Comparison of ENCODE assay signal across 22 mouse cellular contexts in the genomic region with DNA sequence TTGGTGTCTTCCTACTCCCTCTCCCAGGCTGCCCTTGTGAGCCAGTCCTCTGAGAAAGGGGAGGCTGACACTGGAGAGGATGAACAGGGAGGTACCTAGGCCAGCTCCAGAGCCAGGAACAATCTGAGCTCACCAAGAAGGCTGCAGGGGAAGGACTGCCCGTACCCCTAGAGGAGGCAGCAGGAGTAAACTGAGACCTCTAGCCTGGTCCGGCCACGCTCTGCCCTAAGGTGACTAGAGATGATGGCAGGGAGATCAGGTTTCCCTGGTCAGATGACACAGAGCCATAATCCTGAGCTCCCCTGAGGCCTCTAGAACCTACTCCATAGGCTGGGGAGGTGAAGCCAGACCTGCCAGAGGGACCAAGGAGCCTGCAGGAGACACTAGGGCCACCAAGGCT. TPM values are rescaled to one million over a fixed set of nuclear protein-coding genes. Genes with fewer than 3 reads are reported as not detected.
DNase-seq lines count a peak whose midpoint lies in the region; ATAC-seq lines count a peak whose summit lies in the region.
"Had no signal": no experiment of that assay in that cellular context is flagged by ENCODE, and none has a peak within 500 bp of the region (broad histone marks: within the 10 kb centered on the region; RNA-seq: fewer than 3 reads in every experiment).

No protein-coding gene starts in this region.

- H3K27ac ChIP-seq in forebrain, embryonic 12.5 days = no peak overlapping the region
- H3K27ac ChIP-seq in forebrain, embryonic 15.5 days (replicated peaks) = no peak overlapping the region
- H3K27ac ChIP-seq in hindbrain, embryonic 11.5 days (ENCODE audit: low read depth, low read length) = no peak overlapping the region
- H3K27ac ChIP-seq in hindbrain, embryonic 12.5 days = no peak overlapping the region
- H3K27ac ChIP-seq in embryonic facial prominence, embryonic 10.5 days (replicated peaks) = 0 out of 2 replicates have a peak overlapping the region, but pooled peaks have one; percentile 4
- H3K27ac ChIP-seq in limb, embryonic 12.5 days = no peak overlapping the region
- H3K27ac ChIP-seq: embryonic facial prominence, embryonic 15.5 days; forebrain, embryonic 10.5 days; hindbrain, embryonic 10.5 days had no signal

- peaks cover 41% of the 10 kb centered on the region for H3K36me3 ChIP-seq in forebrain, embryonic 12.5 days (replicated peaks)
- H3K36me3 ChIP-seq in forebrain, embryonic 15.5 days = peaks cover 16% of the 10 kb centered on the region
- H3K36me3 ChIP-seq in hindbrain, embryonic 11.5 days (ENCODE audit: control insufficient read depth, insufficient read depth, low read length) = 0 out of 2 replicates have a peak, but pooled peaks cover 2% of the 10 kb centered on the region
- H3K36me3 ChIP-seq in hindbrain, embryonic 12.5 days = peaks cover 49% of the 10 kb centered on the region
- peaks cover 78% of the 10 kb centered on the region for H3K36me3 ChIP-seq in embryonic facial prominence, embryonic 10.5 days (replicated peaks)
- H3K36me3 ChIP-seq in limb, embryonic 12.5 days = peaks cover 60% of the 10 kb centered on the region

- H3K9me3 ChIP-seq in forebrain, embryonic 12.5 days = no peaks in the 10 kb centered on the region
- no peaks in the 10 kb centered on the region for H3K9me3 ChIP-seq in forebrain, embryonic 15.5 days
- no peaks in the 10 kb centered on the region for H3K9me3 ChIP-seq in hindbrain, embryonic 11.5 days (ENCODE audit: control insufficient read depth, low read length)
- no peaks in the 10 kb centered on the region for H3K9me3 ChIP-seq in hindbrain, embryonic 12.5 days (replicated peaks)
- H3K9me3 ChIP-seq in embryonic facial prominence, embryonic 10.5 days = no peaks in the 10 kb centered on the region
- H3K9me3 ChIP-seq in limb, embryonic 12.5 days = no peaks in the 10 kb centered on the region
- H3K9me3 ChIP-seq: embryonic facial prominence, embryonic 15.5 days; forebrain, embryonic 10.5 days; heart, embryonic 12.5 days; hindbrain, embryonic 10.5 days had no signal

- H3K9ac ChIP-seq in forebrain, embryonic 12.5 days = 0 out of 2 replicates have a peak overlapping the region, but pooled peaks have one; percentile 1
- no peak overlapping the region for H3K9ac ChIP-seq in forebrain, embryonic 15.5 days (replicated peaks)
- peak overlapping the region; percentile 27 for H3K9ac ChIP-seq in hindbrain, embryonic 11.5 days (ENCODE audit: low read depth, low read length)
- H3K9ac ChIP-seq in hindbrain, embryonic 12.5 days = no peak overlapping the region
- peak overlapping the region; percentile 19; the same call in 1 of the 2 replicates for H3K9ac ChIP-seq in limb, embryonic 12.5 days (replicated peaks)
- H3K9ac ChIP-seq: embryonic facial prominence, embryonic 15.5 days; heart, embryonic 12.5 days had no signal

- H3K4me1 ChIP-seq in forebrain, embryonic 12.5 days = peaks cover 28% of the 10 kb centered on the region
- H3K4me1 ChIP-seq in forebrain, embryonic 15.5 days = peaks cover 17% of the 10 kb centered on the region
- peaks cover 4% of the 10 kb centered on the region; the same call in 1 of the 2 replicates for H3K4me1 ChIP-seq in hindbrain, embryonic 11.5 days (replicated peaks; ENCODE audit: control insufficient read depth, insufficient read depth, low read length)
- H3K4me1 ChIP-seq in hindbrain, embryonic 12.5 days = peaks cover 19% of the 10 kb centered on the region
- peaks cover 50% of the 10 kb centered on the region for H3K4me1 ChIP-seq in embryonic facial prominence, embryonic 10.5 days
- H3K4me1 ChIP-seq in limb, embryonic 12.5 days (replicated peaks) = peaks cover 7% of the 10 kb centered on the region

- H3K4me2 ChIP-seq in forebrain, embryonic 12.5 days = no peak overlapping the region
- no peak overlapping the region for H3K4me2 ChIP-seq in forebrain, embryonic 15.5 days (replicated peaks)
- H3K4me2 ChIP-seq in hindbrain, embryonic 11.5 days (replicated peaks; ENCODE audit: low read depth, low read length) = no peak overlapping the region
- H3K4me2 ChIP-seq in hindbrain, embryonic 12.5 days (replicated peaks) = no peak overlapping the region
- no peak overlapping the region for H3K4me2 ChIP-seq in limb, embryonic 12.5 days
- H3K4me2 ChIP-seq: embryonic facial prominence, embryonic 15.5 days; heart, embryonic 12.5 days had no signal

- 78% methylated on average over 3 of the region's 3 CpGs for WGBS in forebrain, embryonic 12.5 days
- WGBS in forebrain, embryonic 15.5 days = 86% methylated on average over 3 of the region's 3 CpGs
- WGBS in hindbrain, embryonic 11.5 days = 75% methylated on average over 3 of the region's 3 CpGs
- 95% methylated on average over 3 of the region's 3 CpGs for WGBS in hindbrain, embryonic 12.5 days
- WGBS in embryonic facial prominence, embryonic 10.5 days = 57% methylated on average over 3 of the region's 3 CpGs
- whole genome bisulfite sequencing in limb, embryonic 12.5 days = 39% methylated on average over 3 of the region's 3 CpGs

- H3K4me3 ChIP-seq in forebrain, embryonic 12.5 days (replicated peaks) = no peak overlapping the region
- no peak overlapping the region for H3K4me3 ChIP-seq in forebrain, embryonic 15.5 days
- no peak overlapping the region for H3K4me3 ChIP-seq in hindbrain, embryonic 11.5 days (ENCODE audit: low read depth, low read length)
- no peak overlapping the region for H3K4me3 ChIP-seq in hindbrain, embryonic 12.5 days
- H3K4me3 ChIP-seq in embryonic facial prominence, embryonic 10.5 days = peak overlapping the region; percentile 2; the same call in 1 of the 2 replicates
- no peak overlapping the region for H3K4me3 ChIP-seq in limb, embryonic 12.5 days (replicated peaks)
- H3K4me3 ChIP-seq: embryonic facial prominence, embryonic 15.5 days; erythroblast, embryonic 14.5 days; forebrain, embryonic 10.5 days; heart, embryonic 12.5 days; hindbrain, embryonic 10.5 days had no signal

- DNase-seq in hindbrain, embryonic 11.5 days (ENCODE audit: low spot score) = no peak
- DNase-seq in embryonic facial prominence, embryonic 10.5 days (ENCODE audit: low spot score) = no peak
- DNase-seq in spleen, postnatal 10 days (ENCODE audit: low spot score in 2 of 2) = no peak
- DNase-seq: adrenal gland, postnatal 10 days; B cell, adult 2 months; cerebellum, adult 11-12 months; cerebellum, adult 9-10 months; gastrocnemius, postnatal 36 days had no signal

- no peaks in the 10 kb centered on the region for H3K27me3 ChIP-seq in forebrain, embryonic 12.5 days
- H3K27me3 ChIP-seq in forebrain, embryonic 15.5 days = no peaks in the 10 kb centered on the region
- no peaks in the 10 kb centered on the region for H3K27me3 ChIP-seq in hindbrain, embryonic 11.5 days (ENCODE audit: control insufficient read depth, insufficient read depth, low read length)
- H3K27me3 ChIP-seq in hindbrain, embryonic 12.5 days = no peaks in the 10 kb centered on the region
- no peaks in the 10 kb centered on the region for H3K27me3 ChIP-seq in embryonic facial prominence, embryonic 10.5 days (replicated peaks; ENCODE audit: low read depth, poor library complexity, severe bottlenecking)
- H3K27me3 ChIP-seq in limb, embryonic 12.5 days = no peaks in the 10 kb centered on the region
- H3K27me3 ChIP-seq: embryonic facial prominence, embryonic 15.5 days; heart, embryonic 12.5 days had no signal

- ATAC-seq in forebrain, embryonic 12.5 days (ENCODE audit: low FRiP score) = no peak
- ATAC-seq in forebrain, embryonic 15.5 days (replicated peaks) = no peak
- no peak for ATAC-seq in hindbrain, embryonic 11.5 days (ENCODE audit: low FRiP score)
- ATAC-seq in hindbrain, embryonic 12.5 days (ENCODE audit: low FRiP score) = no peak
- no peak for ATAC-seq in limb, embryonic 12.5 days (ENCODE audit: insufficient number of reproducible peaks, insufficient read depth, low FRiP score, low TSS enrichment, low read depth)
- ATAC-seq: forebrain, embryonic 16.5 days; hindbrain, embryonic 16.5 days; inflammation-experienced regulatory T-cells, adult 6 months had no signal

RNA-seq across cellular contexts. Expression of gene Rfx1, which starts 10.2 kb away (rescaled TPM):
- polyA plus RNA-seq in forebrain, embryonic 12.5 days (2016; fragmentation: Nextera tagmentation; extraction: Ambion mirVana) = 8.4 and 9.2 TPM in 2 replicates
- 9.1 and 9.5 TPM in 2 replicates for polyA plus RNA-seq in forebrain, embryonic 15.5 days (2015; fragmentation: Nextera tagmentation; extraction: Ambion mirVana)
- polyA plus RNA-seq in hindbrain, embryonic 11.5 days (2014; fragmentation: Nextera tagmentation; extraction: Ambion mirVana) = 5.5 and 8.8 TPM in 2 replicates
- polyA plus RNA-seq in hindbrain, embryonic 12.5 days (2016; fragmentation: Nextera tagmentation; extraction: Ambion mirVana) = 8.9 and 9.4 TPM in 2 replicates
- 9.7 TPM in 2 replicates for polyA plus RNA-seq in embryonic facial prominence, embryonic 10.5 days (2016; fragmentation: Nextera tagmentation; extraction: Ambion mirVana)
- polyA plus RNA-seq in limb, embryonic 12.5 days (2016; fragmentation: Nextera tagmentation; extraction: Ambion mirVana) = 10.1 and 11.1 TPM in 2 replicates

RNA-seq across cellular contexts. Expression of gene Gm10643, which starts 11.9 kb away (rescaled TPM):
- 2.2 and 2.4 TPM in 2 replicates for polyA plus RNA-seq in forebrain, embryonic 12.5 days (2016; fragmentation: Nextera tagmentation; extraction: Ambion mirVana)
- polyA plus RNA-seq in forebrain, embryonic 15.5 days (2015; fragmentation: Nextera tagmentation; extraction: Ambion mirVana) = 1.2 and 1.3 TPM in 2 replicates
- 2.0 and 2.2 TPM in 2 replicates for polyA plus RNA-seq in hindbrain, embryonic 11.5 days (2014; fragmentation: Nextera tagmentation; extraction: Ambion mirVana)
- polyA plus RNA-seq in hindbrain, embryonic 12.5 days (2016; fragmentation: Nextera tagmentation; extraction: Ambion mirVana) = 2.1 and 3.0 TPM in 2 replicates
- 1.1 and 1.4 TPM in 2 replicates for polyA plus RNA-seq in embryonic facial prominence, embryonic 10.5 days (2016; fragmentation: Nextera tagmentation; extraction: Ambion mirVana)
- polyA plus RNA-seq in limb, embryonic 12.5 days (2016; fragmentation: Nextera tagmentation; extraction: Ambion mirVana) = 1.5 and 1.9 TPM in 2 replicates
- polyA plus RNA-seq: erythroblast, embryonic 14.5 days had no signal

RNA-seq across cellular contexts. Expression of gene Dcaf15, which starts 27.7 kb away (rescaled TPM):
- 18.7 and 19.4 TPM in 2 replicates for polyA plus RNA-seq in forebrain, embryonic 12.5 days (2016; fragmentation: Nextera tagmentation; extraction: Ambion mirVana)
- 17.8 and 19.3 TPM in 2 replicates for polyA plus RNA-seq in forebrain, embryonic 15.5 days (2015; fragmentation: Nextera tagmentation; extraction: Ambion mirVana)
- polyA plus RNA-seq in hindbrain, embryonic 11.5 days (2014; fragmentation: Nextera tagmentation; extraction: Ambion mirVana) = 12.5 and 12.8 TPM in 2 replicates
- polyA plus RNA-seq in hindbrain, embryonic 12.5 days (2016; fragmentation: Nextera tagmentation; extraction: Ambion mirVana) = 16.4 and 19.7 TPM in 2 replicates
- polyA plus RNA-seq in embryonic facial prominence, embryonic 10.5 days (2016; fragmentation: Nextera tagmentation; extraction: Ambion mirVana) = 15.9 and 18.0 TPM in 2 replicates
- 16.3 and 17.0 TPM in 2 replicates for polyA plus RNA-seq in limb, embryonic 12.5 days (2016; fragmentation: Nextera tagmentation; extraction: Ambion mirVana)

RNA-seq across cellular contexts. Expression of gene Rln3, which starts 32.0 kb away (rescaled TPM):
- not detected in 2 replicates for polyA plus RNA-seq in forebrain, embryonic 12.5 days (2016; fragmentation: Nextera tagmentation; extraction: Ambion mirVana)
- not detected in 2 replicates for polyA plus RNA-seq in forebrain, embryonic 15.5 days (2015; fragmentation: Nextera tagmentation; extraction: Ambion mirVana)
- polyA plus RNA-seq in hindbrain, embryonic 11.5 days (2014; fragmentation: Nextera tagmentation; extraction: Ambion mirVana) = 0.48 TPM in 1 of 2 replicates, not detected in the other
- not detected in 2 replicates for polyA plus RNA-seq in hindbrain, embryonic 12.5 days (2016; fragmentation: Nextera tagmentation; extraction: Ambion mirVana)
- polyA plus RNA-seq in embryonic facial prominence, embryonic 10.5 days (2016; fragmentation: Nextera tagmentation; extraction: Ambion mirVana) = not detected in 2 replicates
- not detected in 2 replicates for polyA plus RNA-seq in limb, embryonic 12.5 days (2016; fragmentation: Nextera tagmentation; extraction: Ambion mirVana)
- polyA plus RNA-seq: cortical plate, adult 2 months; embryonic facial prominence, embryonic 15.5 days; erythroblast, embryonic 14.5 days; forebrain, embryonic 10.5 days; forebrain, embryonic 16.5 days; frontal cortex, adult 2 months; heart, embryonic 12.5 days had no signal

RNA-seq across cellular contexts. Expression of gene Il27ra, which starts 34.5 kb away (rescaled TPM):
- polyA plus RNA-seq in forebrain, embryonic 12.5 days (2016; fragmentation: Nextera tagmentation; extraction: Ambion mirVana) = 0.09 and 0.24 TPM in 2 replicates
- polyA plus RNA-seq in forebrain, embryonic 15.5 days (2015; fragmentation: Nextera tagmentation; extraction: Ambion mirVana) = 0.41 and 0.68 TPM in 2 replicates
- polyA plus RNA-seq in hindbrain, embryonic 11.5 days (2014; fragmentation: Nextera tagmentation; extraction: Ambion mirVana) = not detected in 2 replicates
- polyA plus RNA-seq in hindbrain, embryonic 12.5 days (2016; fragmentation: Nextera tagmentation; extraction: Ambion mirVana) = 0.14 and 0.33 TPM in 2 replicates
- 0.16 and 0.29 TPM in 2 replicates for polyA plus RNA-seq in embryonic facial prominence, embryonic 10.5 days (2016; fragmentation: Nextera tagmentation; extraction: Ambion mirVana)
- 0.61 and 0.68 TPM in 2 replicates for polyA plus RNA-seq in limb, embryonic 12.5 days (2016; fragmentation: Nextera tagmentation; extraction: Ambion mirVana)

Comparison
In these comparisons a context has a peak if more than half of its experiments do, and no peak if none do; other contexts are left out.
1. H3K9ac ChIP-seq: peak in forebrain, embryonic 12.5 days (single experiment), hindbrain, embryonic 11.5 days (single experiment) and limb, embryonic 12.5 days (single experiment); none in forebrain, embryonic 15.5 days (single experiment) and hindbrain, embryonic 12.5 days (single experiment).